Mouse (Mus musculus) small intestine, adult 2 months (tissue): ENCODE measurements around the gene Opn4.

Source experiments
- CTCF ChIP-seq: fragments of 200-500 bp; IDR thresholded peaks from 2 replicates; pipeline ENCODE4 v1.5.1; 2012; ENCODE audit warnings: low read depth, mild to moderate bottlenecking, control low read depth, inconsistent platforms, low read length, moderate library complexity, mixed read lengths; ENCODE audit not compliant: insufficient replicate concordance, insufficient read length; ENCODE audit errors: extremely low read depth
- POLR2A ChIP-seq: fragments of 200-500 bp; IDR thresholded peaks from 2 replicates; pipeline ENCODE4 v1.6.1; 2012; ENCODE audit warnings: low read depth, mild to moderate bottlenecking, control low read depth, inconsistent platforms, low read length, moderate library complexity

DNA sequence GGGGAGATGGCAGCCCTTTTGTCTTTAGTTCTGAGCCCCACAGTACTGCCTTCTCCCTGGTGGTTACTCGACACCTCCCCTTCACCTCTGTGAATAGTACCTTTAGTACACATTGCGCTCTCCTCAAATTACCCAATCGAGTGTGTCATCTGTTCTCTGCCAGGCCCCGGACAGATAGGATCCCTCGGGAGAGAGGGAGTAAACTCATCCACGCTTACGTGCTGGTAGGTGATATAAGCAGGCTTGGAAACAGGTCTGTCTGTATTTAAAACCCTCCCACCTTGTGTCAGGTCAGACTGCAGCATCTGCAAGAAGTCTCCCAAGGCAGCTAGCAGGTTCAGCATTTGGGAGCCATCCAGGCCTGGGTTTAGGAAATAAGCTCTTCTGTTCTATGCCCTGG is 35.2 kb upstream of the Opn4 start:
- TF ChIP-seq POLR2A, result no peak
- TF ChIP-seq CTCF, result no peak
